Mouse (Mus musculus) stomach, postnatal 0 days (tissue): Measurements from ENCODE around the gene 5730596B20Rik.

Experiments used
- CTCF ChIP-seq: IDR thresholded peaks from 2 replicates; pipeline ENCODE4 v1.5.1; 2016; ENCODE audit warnings: antibody characterized with exemption, low read depth, mild to moderate bottlenecking, moderate library complexity
- EP300 ChIP-seq: optimal IDR thresholded peaks from 2 replicates; pipeline ENCODE3; 2016; ENCODE audit warnings: antibody characterized with exemption

- no peak for TF ChIP-seq CTCF
- TF ChIP-seq EP300, result no peak
Measured at GRCm38 (mm10) chr6:52217459-52217768, 40.1 kb downstream of the 5730596B20Rik start.
